Mouse (Mus musculus): Measurements from ENCODE around the gene Podxl2. TPM values are rescaled to one million over a fixed set of nuclear protein-coding genes. Genes with fewer than 3 reads are reported as not detected.
A peak's percentile ranks its signal among the peaks of the same experiment; 100 is the strongest.

Gene Podxl2
- polyA plus RNA-seq, 1 experiment from 2014 or later: 83.4 TPM

- Histone ChIP-seq H3K36me3 (ENCODE audit: control insufficient read depth, insufficient read depth, low read length) (peaks cover 46% of the 10 kb centered on the region), H3K27ac (replicated peaks; ENCODE audit: low read depth, low read length) (peak overlapping the region; percentile 77), H3K27me3 (replicated peaks; ENCODE audit: control insufficient read depth, insufficient read depth, low read length) (no peaks in the 10 kb centered on the region), H3K4me3 (ENCODE audit: low read depth, low read length) (peak overlapping the region; percentile 88), H3K4me1 (ENCODE audit: control insufficient read depth, insufficient read depth, low read length) (peaks cover 13% of the 10 kb centered on the region; the same call in 1 of the 2 replicates), H3K9ac (ENCODE audit: low read depth, low read length) (peak overlapping the region; percentile 90), H3K4me2 (ENCODE audit: low read depth, low read length) (peak overlapping the region; percentile 82), H3K9me3 (ENCODE audit: control insufficient read depth, low read length) (no peaks in the 10 kb centered on the region)
- ATAC-seq (ENCODE audit: low read depth) (no peak), DNase-seq (ENCODE audit: low spot score) (no peak)
- WGBS: 48% methylated on average over 9 of the region's 9 CpGs
Measured at GRCm38 (mm10) chr6:88840791-88841513, 33.9 kb downstream of the Podxl2 start.

DNA sequence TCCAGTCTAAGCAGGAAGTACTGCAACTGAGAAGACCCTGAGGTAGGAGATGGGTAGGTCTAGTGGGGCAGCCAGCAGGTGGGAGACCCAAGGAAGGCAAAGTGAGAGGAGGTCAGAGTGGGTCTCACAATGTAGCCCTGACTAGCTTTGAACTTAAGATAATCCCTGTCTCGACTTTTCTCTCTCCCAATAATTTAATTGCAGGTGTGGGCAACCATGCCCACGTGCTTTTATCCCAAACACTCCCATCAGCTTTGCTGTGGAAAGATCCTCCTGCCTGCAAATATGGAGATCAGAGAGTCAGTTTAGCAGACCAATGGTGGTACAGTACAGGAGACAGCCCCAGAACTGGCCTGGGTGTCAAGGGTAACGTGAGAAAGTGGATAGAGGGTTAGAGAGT lies 34.6 kb downstream of the Podxl2 start:
- DNase-seq (ENCODE audit: low spot score): no peak
- 59% methylated on average over 3 of the region's 3 CpGs for WGBS
- H3K36me3 ChIP-seq (ENCODE audit: control insufficient read depth, insufficient read depth, low read length): peaks cover 46% of the 10 kb centered on the region
- H3K4me1 ChIP-seq (ENCODE audit: control insufficient read depth, insufficient read depth, low read length): peaks cover 13% of the 10 kb centered on the region; the same call in 1 of the 2 replicates
- H3K4me3 ChIP-seq (ENCODE audit: low read depth, low read length): 0 out of 2 replicates have a peak overlapping the region, but pooled peaks have one; percentile 88
- H3K9me3 ChIP-seq (ENCODE audit: control insufficient read depth, low read length): no peaks in the 10 kb centered on the region
- no peak overlapping the region for H3K9ac ChIP-seq (ENCODE audit: low read depth, low read length)
- H3K27ac ChIP-seq (replicated peaks; ENCODE audit: low read depth, low read length): no peak overlapping the region
- no peak for ATAC-seq (ENCODE audit: low read depth)
- H3K4me2 ChIP-seq (ENCODE audit: low read depth, low read length): 0 out of 2 replicates have a peak overlapping the region, but pooled peaks have one; percentile 82
- H3K27me3 ChIP-seq (replicated peaks; ENCODE audit: control insufficient read depth, insufficient read depth, low read length): no peaks in the 10 kb centered on the region

DNA sequence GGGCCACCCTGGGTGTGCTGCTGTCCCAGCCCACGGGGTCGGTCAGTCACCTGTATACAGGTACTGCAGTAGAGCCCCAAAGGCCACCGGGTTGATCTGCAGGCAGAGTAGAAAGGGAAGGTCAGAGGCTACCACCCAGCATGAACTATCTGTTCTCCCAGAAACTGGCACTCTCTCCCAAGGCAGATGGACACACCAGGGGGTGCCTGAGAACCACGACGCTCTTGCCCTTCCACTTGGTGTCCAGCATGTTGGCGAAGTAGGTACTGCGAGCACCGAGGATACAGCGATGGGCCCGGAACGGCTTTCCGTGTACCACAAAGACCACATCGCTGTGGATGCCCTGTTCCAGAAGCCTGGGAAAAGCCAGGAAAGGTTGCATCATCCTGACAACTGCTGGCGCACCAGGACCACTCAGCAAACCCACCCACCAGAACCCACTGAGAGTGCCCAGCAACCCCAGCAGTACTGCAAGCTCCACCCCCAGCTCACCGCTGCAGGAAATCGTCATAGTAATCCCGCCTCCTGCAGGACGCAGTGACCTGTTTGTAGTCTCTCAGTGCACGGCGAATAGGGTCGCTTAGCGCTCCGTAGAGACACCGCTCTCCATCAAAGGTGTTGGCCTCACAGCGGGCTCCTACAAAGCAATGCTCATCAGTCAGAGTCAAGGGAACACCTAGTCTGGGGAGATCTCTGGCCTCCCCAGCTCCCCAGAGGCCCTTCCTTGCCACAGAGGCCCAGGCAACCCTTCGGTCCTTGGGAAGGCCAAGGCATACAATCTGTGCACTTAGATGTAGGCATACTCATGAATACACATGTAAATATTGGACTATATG lies 35.5 kb downstream of the Podxl2 start:
- H3K27ac ChIP-seq (replicated peaks; ENCODE audit: low read depth, low read length): no peak overlapping the region
- DNase-seq (ENCODE audit: low spot score) (no peak), ATAC-seq (ENCODE audit: low read depth) (no peak)
- no peak overlapping the region for H3K9ac ChIP-seq (ENCODE audit: low read depth, low read length)
- peaks cover 42% of the 10 kb centered on the region for H3K36me3 ChIP-seq (ENCODE audit: control insufficient read depth, insufficient read depth, low read length)
- no peak overlapping the region for H3K4me3 ChIP-seq (ENCODE audit: low read depth, low read length)
- WGBS: 86% methylated on average over 26 of the region's 26 CpGs
- no peaks in the 10 kb centered on the region for H3K9me3 ChIP-seq (ENCODE audit: control insufficient read depth, low read length)
- no peak overlapping the region for H3K4me2 ChIP-seq (ENCODE audit: low read depth, low read length)
- peaks cover 13% of the 10 kb centered on the region; the same call in 1 of the 2 replicates for H3K4me1 ChIP-seq (ENCODE audit: control insufficient read depth, insufficient read depth, low read length)
- H3K27me3 ChIP-seq (replicated peaks; ENCODE audit: control insufficient read depth, insufficient read depth, low read length): no peaks in the 10 kb centered on the region

- Histone ChIP-seq H3K9me3 (ENCODE audit: control insufficient read depth, low read length) (no peaks in the 10 kb centered on the region), H3K9ac (ENCODE audit: low read depth, low read length) (no peak overlapping the region), H3K4me2 (ENCODE audit: low read depth, low read length) (no peak overlapping the region), H3K27me3 (replicated peaks; ENCODE audit: control insufficient read depth, insufficient read depth, low read length) (no peaks in the 10 kb centered on the region), H3K4me3 (ENCODE audit: low read depth, low read length) (no peak overlapping the region), H3K36me3 (ENCODE audit: control insufficient read depth, insufficient read depth, low read length) (peaks cover 42% of the 10 kb centered on the region), H3K27ac (replicated peaks; ENCODE audit: low read depth, low read length) (no peak overlapping the region), H3K4me1 (ENCODE audit: control insufficient read depth, insufficient read depth, low read length) (peaks cover 13% of the 10 kb centered on the region; the same call in 1 of the 2 replicates)
- ATAC-seq (ENCODE audit: low read depth) (no peak), DNase-seq (ENCODE audit: low spot score) (no peak)
- WGBS: 91% methylated on average over 10 of the region's 10 CpGs
Measured at GRCm38 (mm10) chr6:88838613-88839012, 36.2 kb downstream of the Podxl2 start.

DNA sequence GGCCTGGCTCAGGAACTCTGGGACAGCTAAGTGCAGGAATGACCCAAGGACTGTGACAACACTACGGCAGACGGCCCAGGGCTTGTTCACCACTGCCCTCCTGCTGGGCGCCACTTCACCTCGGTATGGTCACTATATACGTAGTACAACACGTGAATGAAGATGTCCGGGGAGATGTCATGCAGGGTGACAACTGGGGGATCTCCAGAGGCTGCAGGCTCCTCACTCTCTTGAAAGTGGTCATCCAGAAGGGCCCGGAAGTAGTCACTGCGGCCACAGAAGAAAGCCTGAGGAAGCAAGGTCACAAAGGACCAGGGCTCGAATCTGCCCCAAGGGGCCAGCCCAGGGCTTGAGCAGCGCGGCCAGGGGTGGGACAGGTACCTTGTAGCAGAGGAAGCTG lies 36.8 kb downstream of the Podxl2 start:
- ATAC-seq (ENCODE audit: low read depth) (no peak), DNase-seq (ENCODE audit: low spot score) (no peak)
- H3K27me3 ChIP-seq (replicated peaks; ENCODE audit: control insufficient read depth, insufficient read depth, low read length): no peaks in the 10 kb centered on the region
- H3K4me2 ChIP-seq (ENCODE audit: low read depth, low read length): no peak overlapping the region
- H3K4me3 ChIP-seq (ENCODE audit: low read depth, low read length): no peak overlapping the region
- H3K4me1 ChIP-seq (ENCODE audit: control insufficient read depth, insufficient read depth, low read length): peaks cover 10% of the 10 kb centered on the region; the same call in 1 of the 2 replicates
- no peaks in the 10 kb centered on the region for H3K9me3 ChIP-seq (ENCODE audit: control insufficient read depth, low read length)
- H3K36me3 ChIP-seq (ENCODE audit: control insufficient read depth, insufficient read depth, low read length): peaks cover 42% of the 10 kb centered on the region
- 91% methylated on average over 12 of the region's 12 CpGs for WGBS
- H3K27ac ChIP-seq (replicated peaks; ENCODE audit: low read depth, low read length): no peak overlapping the region
- no peak overlapping the region for H3K9ac ChIP-seq (ENCODE audit: low read depth, low read length)

DNA sequence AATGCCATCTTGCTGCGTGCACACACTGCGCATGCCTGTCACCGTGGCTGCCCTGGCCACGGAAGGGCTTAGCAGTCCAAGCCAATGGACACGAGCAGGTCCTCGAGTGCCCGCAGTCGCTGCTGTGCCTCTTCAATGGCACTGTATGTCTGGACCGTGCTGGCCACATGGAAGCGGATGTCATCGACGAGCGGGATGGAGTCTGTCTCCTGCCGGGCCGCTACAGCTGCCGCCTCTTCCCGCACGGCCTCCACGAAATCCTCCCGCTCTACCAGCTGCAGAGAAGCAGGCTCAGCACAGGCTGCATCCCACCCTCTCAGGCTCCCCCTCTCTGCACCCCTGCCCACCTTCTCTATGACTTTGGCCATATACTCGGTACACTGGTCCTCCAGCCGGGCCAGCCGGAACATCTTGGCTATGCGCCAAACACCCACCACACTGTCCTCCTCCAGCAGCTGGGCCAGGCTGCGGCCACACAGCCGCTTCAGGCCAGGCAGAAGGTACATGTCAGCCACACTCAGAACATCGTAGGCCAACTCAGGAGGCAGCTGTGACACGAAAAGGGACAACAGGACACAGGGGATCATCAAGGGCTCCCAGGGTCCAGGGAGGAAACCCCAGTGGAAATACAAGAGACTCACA lies 38.5 kb downstream of the Podxl2 start:
- ATAC-seq (ENCODE audit: low read depth) (no peak), DNase-seq (ENCODE audit: low spot score) (no peak)
- no peaks in the 10 kb centered on the region for H3K9me3 ChIP-seq (ENCODE audit: control insufficient read depth, low read length)
- H3K27ac ChIP-seq (replicated peaks; ENCODE audit: low read depth, low read length): no peak overlapping the region
- H3K4me3 ChIP-seq (ENCODE audit: low read depth, low read length): no peak overlapping the region
- H3K9ac ChIP-seq (ENCODE audit: low read depth, low read length): no peak overlapping the region
- peaks cover 8% of the 10 kb centered on the region; the same call in 1 of the 2 replicates for H3K4me1 ChIP-seq (ENCODE audit: control insufficient read depth, insufficient read depth, low read length)
- WGBS: 94% methylated on average over 28 of the region's 28 CpGs
- peaks cover 42% of the 10 kb centered on the region for H3K36me3 ChIP-seq (ENCODE audit: control insufficient read depth, insufficient read depth, low read length)
- H3K4me2 ChIP-seq (ENCODE audit: low read depth, low read length): no peak overlapping the region
- H3K27me3 ChIP-seq (replicated peaks; ENCODE audit: control insufficient read depth, insufficient read depth, low read length): no peaks in the 10 kb centered on the region

DNA sequence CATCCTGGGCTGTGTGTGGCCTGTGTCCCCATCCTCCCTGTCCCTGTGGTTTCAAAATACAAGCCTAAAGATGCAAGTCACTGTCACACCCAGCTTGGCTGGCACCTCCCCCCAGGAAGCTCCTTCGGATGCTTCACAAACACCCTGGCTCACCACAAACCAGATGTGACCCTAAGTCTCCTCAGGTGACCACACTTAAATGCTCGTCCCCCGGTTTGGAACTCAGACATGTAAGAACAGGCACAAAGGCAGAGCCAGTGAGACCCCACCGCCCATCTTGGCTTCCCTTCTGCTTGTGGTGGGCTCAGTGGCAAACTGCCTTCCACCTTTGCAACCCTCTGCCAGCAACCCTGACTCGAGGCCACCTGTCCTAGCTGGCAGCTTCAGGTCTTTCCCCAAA lies 39.8 kb downstream of the Podxl2 start:
- no peak for ATAC-seq (ENCODE audit: low read depth)
- Histone ChIP-seq H3K9me3 (ENCODE audit: control insufficient read depth, low read length) (no peaks in the 10 kb centered on the region), H3K4me2 (ENCODE audit: low read depth, low read length) (no peak overlapping the region), H3K27me3 (replicated peaks; ENCODE audit: control insufficient read depth, insufficient read depth, low read length) (no peaks in the 10 kb centered on the region), H3K9ac (ENCODE audit: low read depth, low read length) (no peak overlapping the region), H3K4me1 (ENCODE audit: control insufficient read depth, insufficient read depth, low read length) (no peaks in the 10 kb centered on the region), H3K4me3 (ENCODE audit: low read depth, low read length) (no peak overlapping the region), H3K36me3 (ENCODE audit: control insufficient read depth, insufficient read depth, low read length) (peaks cover 42% of the 10 kb centered on the region), H3K27ac (replicated peaks; ENCODE audit: low read depth, low read length) (no peak overlapping the region)
- no peak for DNase-seq (ENCODE audit: low spot score)
- 54% methylated on average over 5 of the region's 5 CpGs for WGBS

GRCm38 (mm10) chr6:88833340-88834140 lies 41.3 kb downstream of the Podxl2 start:
- H3K4me1 ChIP-seq (ENCODE audit: control insufficient read depth, insufficient read depth, low read length): no peaks in the 10 kb centered on the region
- no peak for DNase-seq (ENCODE audit: low spot score)
- no peak overlapping the region for H3K9ac ChIP-seq (ENCODE audit: low read depth, low read length)
- WGBS: 76% methylated on average over 5 of the region's 5 CpGs
- H3K36me3 ChIP-seq (ENCODE audit: control insufficient read depth, insufficient read depth, low read length): peaks cover 30% of the 10 kb centered on the region
- no peaks in the 10 kb centered on the region for H3K9me3 ChIP-seq (ENCODE audit: control insufficient read depth, low read length)
- H3K4me2 ChIP-seq (ENCODE audit: low read depth, low read length): no peak overlapping the region
- no peak overlapping the region for H3K4me3 ChIP-seq (ENCODE audit: low read depth, low read length)
- ATAC-seq (ENCODE audit: low read depth): no peak
- no peak overlapping the region for H3K27ac ChIP-seq (replicated peaks; ENCODE audit: low read depth, low read length)
- H3K27me3 ChIP-seq (replicated peaks; ENCODE audit: control insufficient read depth, insufficient read depth, low read length): no peaks in the 10 kb centered on the region
